Mouse (Mus musculus): ENCODE measurements around the gene Thbs1. TPM values are rescaled to one million over a fixed set of nuclear protein-coding genes. Genes with fewer than 3 reads are reported as not detected.
A peak's percentile ranks its signal among the peaks of the same experiment; 100 is the strongest.

The Thbs1 gene
- polyA plus RNA-seq (2015; fragmentation: Nextera tagmentation; extraction: Ambion mirVana), result 50.8 and 57.5 TPM in 2 replicates

DNA sequence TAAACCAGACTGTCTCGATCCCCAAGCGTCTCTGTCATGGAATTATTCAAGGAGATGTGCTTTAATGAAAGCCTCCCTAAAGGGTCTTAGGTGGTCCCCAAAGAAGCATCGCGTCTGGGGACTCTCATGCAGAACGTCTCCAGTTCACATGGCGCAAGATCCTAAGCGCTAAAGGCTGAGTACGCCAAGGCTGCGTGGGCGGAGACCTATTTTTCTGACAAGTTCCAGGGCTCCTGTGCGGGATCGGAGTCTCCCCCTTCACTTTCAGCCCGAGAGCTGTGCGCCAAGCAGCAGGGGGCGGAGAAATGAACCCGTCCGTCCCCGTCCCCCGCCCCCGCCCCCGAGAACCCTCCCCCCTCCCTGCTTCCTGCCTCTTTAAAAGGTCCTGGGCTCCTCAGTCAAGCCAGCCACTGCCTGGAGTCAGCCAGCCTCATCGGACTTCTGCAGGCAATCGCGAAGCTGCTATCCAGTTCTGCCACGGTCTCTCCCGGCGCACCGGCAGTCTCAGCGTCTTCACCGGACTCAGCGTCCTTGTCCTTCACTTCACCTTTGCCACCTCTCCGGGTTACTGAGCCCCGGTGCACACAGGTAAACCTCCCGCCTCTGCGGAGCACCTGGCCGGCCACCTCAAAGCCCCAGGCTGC, at the start of gene Thbs1:
Gene Thbs1, plus strand, starts transcription at position 389 of the 644 bp plus-strand sequence.
- peak within 1 kb of the TSS; percentile 87 for H3K27ac ChIP-seq (ENCODE audit: low read length)
- H3K9me3 ChIP-seq (ENCODE audit: low read length), result no peaks in the 10 kb centered on the region
- peaks cover 7% of the 10 kb centered on the region for H3K4me1 ChIP-seq (ENCODE audit: insufficient read depth, low read depth, low read length)
- H3K27me3 ChIP-seq (replicated peaks; ENCODE audit: insufficient read depth, low read length), result no peaks in the 10 kb centered on the region
- peak within 1 kb of the TSS; percentile 81 for H3K4me2 ChIP-seq (replicated peaks; ENCODE audit: low read depth, low read length)
- H3K4me3 ChIP-seq (ENCODE audit: low read depth, low read length), result peak within 1 kb of the TSS; percentile 68
- H3K36me3 ChIP-seq (ENCODE audit: insufficient read depth, low read length), result peaks cover 15% of the 10 kb centered on the region
- WGBS, result under 1% methylated on average over 34 of the region's 36 CpGs
- H3K9ac ChIP-seq (replicated peaks; ENCODE audit: low read depth), result peak within 1 kb of the TSS; percentile 73
- no peak for TF ChIP-seq EP300 (IDR thresholded peaks at IDR 0.05)
- TF ChIP-seq CTCF (IDR thresholded peaks at IDR 0.05), result peak; percentile 14; the same call in 1 of the 2 replicates
- DNase-seq (ENCODE audit: low spot score) (peak; percentile 97), ATAC-seq (peak; percentile 78)

DNA sequence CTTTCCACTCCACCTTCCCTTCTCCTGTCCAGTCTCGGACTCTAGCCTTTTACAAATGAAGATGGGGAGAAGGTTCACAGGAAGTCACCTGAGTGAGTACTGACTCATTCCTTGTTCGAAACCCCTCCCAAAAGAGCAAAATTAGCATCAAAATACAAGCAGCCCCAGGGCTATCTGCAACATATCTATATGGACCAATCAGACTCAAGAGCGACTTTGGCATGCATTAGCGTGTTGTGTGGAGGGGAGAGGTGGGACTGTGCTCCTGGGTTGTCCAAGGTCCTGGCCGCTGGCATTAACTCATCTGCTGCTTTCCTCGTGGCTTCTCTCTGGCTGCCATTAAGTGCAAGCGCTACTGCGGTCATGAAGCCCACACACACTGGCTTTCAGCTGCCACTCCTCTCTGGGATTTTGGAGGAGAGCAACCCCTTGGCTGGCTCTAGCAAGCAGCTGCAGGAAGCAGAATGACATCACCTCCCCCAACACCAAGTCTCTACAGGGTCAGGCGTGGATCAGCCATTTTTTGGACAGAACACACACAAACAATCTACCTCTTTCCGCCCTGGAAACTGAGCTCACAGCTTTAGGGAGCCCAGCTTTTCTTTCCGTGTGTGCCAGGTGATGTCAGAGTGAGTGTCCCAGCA, 47.4 kb upstream of the Thbs1 start:
- Histone ChIP-seq H3K9me3 (ENCODE audit: low read length) (no peaks in the 10 kb centered on the region), H3K4me3 (ENCODE audit: low read depth, low read length) (no peak overlapping the region), H3K27ac (ENCODE audit: low read length) (peak overlapping the region; percentile 14; the same call in 1 of the 2 replicates), H3K4me2 (replicated peaks; ENCODE audit: low read depth, low read length) (no peak overlapping the region), H3K9ac (replicated peaks; ENCODE audit: low read depth) (no peak overlapping the region), H3K4me1 (ENCODE audit: insufficient read depth, low read depth, low read length) (no peaks in the 10 kb centered on the region), H3K27me3 (replicated peaks; ENCODE audit: insufficient read depth, low read length) (no peaks in the 10 kb centered on the region), H3K36me3 (ENCODE audit: insufficient read depth, low read length) (no peaks in the 10 kb centered on the region)
- ATAC-seq (peak; percentile 47), DNase-seq (ENCODE audit: low spot score) (no peak)
- 75% methylated on average over 11 of the region's 11 CpGs for WGBS
- TF ChIP-seq EP300 (IDR thresholded peaks at IDR 0.05) (no peak), CTCF (IDR thresholded peaks at IDR 0.05) (no peak)

DNA sequence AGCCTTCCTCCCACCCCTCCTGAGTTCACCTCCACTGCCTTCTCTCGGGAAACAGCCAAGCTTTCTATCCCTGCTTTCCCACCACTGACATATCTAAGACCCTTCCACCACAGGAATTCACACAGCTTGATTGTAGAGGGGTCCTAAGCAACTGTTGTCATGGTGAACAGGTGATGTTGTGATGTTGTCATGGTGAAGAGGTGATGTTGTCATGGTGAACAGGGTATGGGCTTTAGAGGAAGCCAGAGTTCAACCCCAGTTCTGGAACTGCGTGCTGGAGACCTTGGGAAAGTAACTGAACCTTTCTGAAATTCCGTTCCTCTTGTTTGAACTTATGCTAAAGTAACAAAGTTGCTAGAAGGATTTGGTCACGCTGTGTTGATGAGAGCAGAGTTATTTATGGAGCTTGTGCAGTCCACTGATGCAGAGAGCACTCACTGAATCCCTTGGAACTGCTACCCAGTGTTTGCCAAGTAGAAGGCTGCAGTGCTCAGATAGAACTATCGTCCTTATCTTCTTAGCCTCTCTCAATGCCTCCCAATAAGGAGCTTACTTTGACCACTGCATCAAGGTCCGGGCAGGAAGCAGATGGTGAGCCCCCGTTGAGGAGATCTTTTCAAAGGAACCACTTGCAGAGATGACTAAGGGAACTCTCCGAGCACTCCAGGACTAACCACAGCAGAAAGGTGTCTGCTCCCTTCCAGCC, 45.5 kb upstream of the Thbs1 start:
- H3K4me1 ChIP-seq (ENCODE audit: insufficient read depth, low read depth, low read length), result no peaks in the 10 kb centered on the region
- ATAC-seq (no peak), DNase-seq (ENCODE audit: low spot score) (no peak)
- TF ChIP-seq CTCF (IDR thresholded peaks at IDR 0.05) (no peak), EP300 (IDR thresholded peaks at IDR 0.05) (no peak)
- no peak overlapping the region for H3K9ac ChIP-seq (replicated peaks; ENCODE audit: low read depth)
- H3K27me3 ChIP-seq (replicated peaks; ENCODE audit: insufficient read depth, low read length), result no peaks in the 10 kb centered on the region
- H3K36me3 ChIP-seq (ENCODE audit: insufficient read depth, low read length), result no peaks in the 10 kb centered on the region
- no peaks in the 10 kb centered on the region for H3K9me3 ChIP-seq (ENCODE audit: low read length)
- 65% methylated on average over 8 of the region's 8 CpGs for WGBS
- H3K27ac ChIP-seq (ENCODE audit: low read length), result no peak overlapping the region
- H3K4me3 ChIP-seq (ENCODE audit: low read depth, low read length), result no peak overlapping the region
- H3K4me2 ChIP-seq (replicated peaks; ENCODE audit: low read depth, low read length), result no peak overlapping the region

DNA sequence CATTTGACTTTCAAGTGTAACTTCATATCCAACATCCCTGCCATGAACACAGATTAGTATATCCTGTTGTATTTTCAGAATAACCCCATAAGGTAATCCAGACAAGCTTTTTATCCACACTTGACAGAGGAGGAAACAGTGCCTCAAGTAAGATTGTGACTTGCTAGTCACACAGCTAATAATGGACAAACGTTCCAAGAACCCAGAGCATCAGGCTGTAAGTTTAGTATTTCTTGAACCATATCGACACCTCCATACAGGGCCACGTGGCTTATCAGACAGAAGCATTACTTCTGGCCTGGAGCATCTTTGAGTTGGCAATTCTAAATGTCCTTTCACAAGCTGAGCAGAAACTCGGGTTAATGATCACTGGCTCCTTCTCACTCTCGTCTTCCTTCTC, 41.7 kb upstream of the Thbs1 start:
- H3K4me1 ChIP-seq (ENCODE audit: insufficient read depth, low read depth, low read length), result no peaks in the 10 kb centered on the region
- no peak overlapping the region for H3K4me2 ChIP-seq (replicated peaks; ENCODE audit: low read depth, low read length)
- 70% methylated on average over 5 of the region's 5 CpGs for WGBS
- H3K36me3 ChIP-seq (ENCODE audit: insufficient read depth, low read length), result no peaks in the 10 kb centered on the region
- H3K27ac ChIP-seq (ENCODE audit: low read length), result no peak overlapping the region
- ATAC-seq, result no peak
- no peaks in the 10 kb centered on the region for H3K9me3 ChIP-seq (ENCODE audit: low read length)
- no peak overlapping the region for H3K4me3 ChIP-seq (ENCODE audit: low read depth, low read length)
- no peak for TF ChIP-seq CTCF (IDR thresholded peaks at IDR 0.05)
- no peak for TF ChIP-seq EP300 (IDR thresholded peaks at IDR 0.05)
- no peak for DNase-seq (ENCODE audit: low spot score)
- no peaks in the 10 kb centered on the region for H3K27me3 ChIP-seq (replicated peaks; ENCODE audit: insufficient read depth, low read length)
- H3K9ac ChIP-seq (replicated peaks; ENCODE audit: low read depth), result no peak overlapping the region

DNA sequence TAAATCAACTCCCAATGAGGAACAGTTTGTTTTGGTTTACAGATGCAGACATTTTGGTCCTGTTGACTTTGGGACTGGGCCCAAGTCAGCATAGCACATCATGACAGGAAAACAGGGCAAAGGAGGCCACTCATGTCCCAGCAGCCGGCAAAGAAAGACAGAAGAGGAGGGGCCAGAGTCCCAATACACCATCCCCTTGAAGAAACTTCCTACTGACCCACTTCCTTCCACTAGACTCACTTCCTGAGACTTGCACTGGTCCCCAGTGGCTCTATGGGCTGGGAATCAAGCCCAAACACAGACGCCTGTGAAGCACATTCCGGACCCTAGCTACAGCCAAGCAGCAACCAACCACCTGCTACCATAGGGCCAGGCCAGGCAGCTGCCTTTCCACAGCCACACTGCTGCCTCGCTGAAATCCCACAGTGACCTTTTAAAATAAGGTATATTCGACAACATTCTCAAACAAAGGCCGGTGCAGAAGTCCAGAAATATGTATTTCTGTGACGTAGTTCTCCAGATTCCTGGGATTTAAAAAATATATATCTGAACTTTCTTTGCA, 38.8 kb upstream of the Thbs1 start:
- 80% methylated on average over 7 of the region's 7 CpGs for WGBS
- H3K4me2 ChIP-seq (replicated peaks; ENCODE audit: low read depth, low read length), result no peak overlapping the region

DNA sequence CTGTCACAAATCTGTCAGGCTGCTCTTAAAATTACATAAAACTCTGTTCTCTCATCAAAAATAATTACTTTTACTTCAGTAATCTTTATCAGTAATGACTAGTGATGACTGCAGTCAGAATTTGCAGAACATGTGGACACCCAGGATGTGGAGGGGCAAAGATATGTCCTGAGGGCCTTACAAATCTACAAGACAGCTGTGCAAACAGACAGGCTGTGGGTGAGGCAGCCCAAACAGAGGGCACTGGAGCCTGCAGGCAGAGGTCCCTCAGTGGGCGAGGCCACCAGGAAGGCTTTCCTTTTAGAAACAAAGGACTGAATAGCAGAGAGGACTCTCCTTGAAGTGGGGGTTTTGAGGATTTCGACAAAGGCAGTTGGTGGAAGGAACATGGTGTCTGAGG, 37.6 kb upstream of the Thbs1 start:
- TF ChIP-seq CTCF (IDR thresholded peaks at IDR 0.05), result no peak
- TF ChIP-seq EP300 (IDR thresholded peaks at IDR 0.05), result no peak
- H3K9me3 ChIP-seq (ENCODE audit: low read length), result no peaks in the 10 kb centered on the region
- no peak overlapping the region for H3K4me2 ChIP-seq (replicated peaks; ENCODE audit: low read depth, low read length)
- H3K27ac ChIP-seq (ENCODE audit: low read length), result no peak overlapping the region
- no peak overlapping the region for H3K9ac ChIP-seq (replicated peaks; ENCODE audit: low read depth)
- no peaks in the 10 kb centered on the region for H3K4me1 ChIP-seq (ENCODE audit: insufficient read depth, low read depth, low read length)
- WGBS, result 64% methylated on average over 2 of the region's 2 CpGs
- H3K27me3 ChIP-seq (replicated peaks; ENCODE audit: insufficient read depth, low read length), result no peaks in the 10 kb centered on the region
- ATAC-seq, result no peak
- H3K4me3 ChIP-seq (ENCODE audit: low read depth, low read length), result no peak overlapping the region
- no peaks in the 10 kb centered on the region for H3K36me3 ChIP-seq (ENCODE audit: insufficient read depth, low read length)
- DNase-seq (ENCODE audit: low spot score), result no peak

More for the DNA sequence above, 38.8 kb upstream of the Thbs1 start:
- ATAC-seq, result no peak
- Histone ChIP-seq H3K9me3 (ENCODE audit: low read length) (no peaks in the 10 kb centered on the region), H3K4me1 (ENCODE audit: insufficient read depth, low read depth, low read length) (no peaks in the 10 kb centered on the region), H3K36me3 (ENCODE audit: insufficient read depth, low read length) (no peaks in the 10 kb centered on the region), H3K27me3 (replicated peaks; ENCODE audit: insufficient read depth, low read length) (no peaks in the 10 kb centered on the region), H3K27ac (ENCODE audit: low read length) (no peak overlapping the region), H3K4me3 (ENCODE audit: low read depth, low read length) (no peak overlapping the region), H3K9ac (replicated peaks; ENCODE audit: low read depth) (no peak overlapping the region)
- no peak for DNase-seq (ENCODE audit: low spot score)
- no peak for TF ChIP-seq EP300 (IDR thresholded peaks at IDR 0.05)

Measured in lung, postnatal 0 days (tissue).